Mouse (Mus musculus) megakaryocyte, embryonic 14.5 days (primary cell): ENCODE measurements around the gene Edar. TPM values are rescaled to one million over a fixed set of nuclear protein-coding genes. Genes with fewer than 3 reads are reported as not detected.

Source experiments
- H3K27me3 ChIP-seq: replicated peaks from 2 replicates; pipeline ENCODE3; 2012; ENCODE audit warnings: inconsistent platforms
- H3K36me3 ChIP-seq: replicated peaks from 2 replicates; pipeline ENCODE3; 2012; ENCODE audit warnings: low read length, inconsistent platforms, mixed read lengths
- H3K4me1 ChIP-seq: 2 replicates; pipeline ENCODE4 v1.6.1; 2012; ENCODE audit warnings: inconsistent platforms
- H3K4me3 ChIP-seq: replicated peaks from 2 replicates; pipeline ENCODE3; 2012; ENCODE audit warnings: moderate library complexity, mild to moderate bottlenecking, inconsistent platforms
- H3K9me3 ChIP-seq: 2 replicates; pipeline ENCODE4 v1.6.1; 2012; ENCODE audit warnings: inconsistent platforms
- FLI1 ChIP-seq: IDR thresholded peaks from 2 replicates; pipeline ENCODE4 v1.6.1; 2012; ENCODE audit warnings: low read length, inconsistent platforms, mixed read lengths
- GATA1 ChIP-seq: IDR thresholded peaks from 3 replicates; pipeline ENCODE4 v1.6.1; 2012; ENCODE audit warnings: mixed read lengths, low read length, inconsistent platforms, borderline replicate concordance
- polyA plus RNA-seq: library from polyadenylated mRNA; stranded (reverse); fragments of >175 nt; gene quantifications from 2 replicates; pipeline ENCODE4 v1.2.3, GENCODE M21; 2012; ENCODE audit warnings: low replicate concordance; ENCODE audit not compliant: insufficient read depth

Edar gene
- polyA plus RNA-seq, 1 experiment, result not detected

- Histone ChIP-seq H3K4me1 (peaks cover 8% of the 10 kb centered on the region), H3K4me3 (no peak overlapping the region), H3K36me3 (no peaks in the 10 kb centered on the region), H3K27me3 (peaks cover 19% of the 10 kb centered on the region), H3K9me3 (no peaks in the 10 kb centered on the region)
- no peak for TF ChIP-seq FLI1
- TF ChIP-seq GATA1, result no peak
These were observed 2.0 kb downstream of the Edar start for GRCm38 (mm10) chr10:58673278-58674061.

DNA sequence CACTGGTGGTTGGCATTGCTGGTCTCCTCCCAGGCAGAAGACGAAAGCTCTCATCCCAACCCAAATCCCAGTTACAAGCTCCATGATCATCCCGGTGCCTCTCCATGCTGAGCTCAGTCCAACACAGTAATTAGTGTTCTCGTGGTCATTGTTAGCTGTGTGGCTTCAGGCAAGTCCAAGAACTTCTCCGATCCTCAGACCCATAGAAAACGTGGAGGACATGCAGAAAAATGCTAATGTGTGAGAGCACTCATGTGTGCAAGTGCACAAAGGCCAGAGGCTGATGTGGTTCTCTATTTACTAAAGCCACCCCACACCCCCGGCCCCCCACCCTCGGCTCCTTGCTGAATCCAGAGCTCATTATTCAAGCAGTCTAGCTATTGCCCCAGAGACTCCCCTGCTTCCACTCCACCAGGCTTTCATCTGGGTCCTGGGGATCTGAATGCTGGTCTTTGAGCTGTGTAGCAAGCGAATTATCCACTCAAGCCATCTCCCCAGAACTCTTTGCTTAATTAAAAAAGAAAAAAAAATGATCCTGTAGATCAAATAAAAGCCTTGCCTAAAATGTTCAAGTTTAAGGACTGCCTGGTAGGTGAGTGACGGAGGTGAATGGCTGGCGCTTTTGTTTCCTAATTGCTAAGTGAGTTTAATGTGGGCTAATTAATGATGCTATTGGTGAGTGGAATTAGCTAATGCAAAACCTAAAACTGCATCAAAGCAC is 2.7 kb downstream of the Edar start:
- H3K27me3 ChIP-seq, result peaks cover 19% of the 10 kb centered on the region
- no peaks in the 10 kb centered on the region for H3K9me3 ChIP-seq
- H3K4me1 ChIP-seq, result peaks cover 8% of the 10 kb centered on the region
- H3K4me3 ChIP-seq, result no peak overlapping the region
- H3K36me3 ChIP-seq, result no peaks in the 10 kb centered on the region
- TF ChIP-seq GATA1 (no peak), FLI1 (no peak)

DNA sequence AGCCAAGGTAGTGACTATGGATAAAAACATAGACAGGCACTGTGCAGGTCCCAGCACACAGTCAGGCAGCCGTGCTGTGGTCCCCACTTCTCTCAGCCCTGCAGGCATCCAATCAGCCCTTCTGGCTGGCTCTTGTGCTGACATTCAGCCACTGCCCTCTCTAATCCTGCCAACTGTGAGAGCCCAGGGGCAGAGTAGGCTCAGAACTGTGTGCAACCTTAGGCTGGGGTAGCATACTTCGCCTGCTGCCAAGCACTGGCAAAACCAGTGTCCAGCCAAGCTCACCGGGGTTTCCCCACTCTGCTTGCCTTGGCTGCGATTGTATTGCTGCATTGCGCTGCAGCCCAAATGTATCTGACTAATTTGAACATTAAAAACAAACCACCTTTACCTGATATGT is 11.6 kb downstream of the Edar start:
- TF ChIP-seq GATA1 (no peak), FLI1 (no peak)
- no peak overlapping the region for H3K4me3 ChIP-seq
- no peaks in the 10 kb centered on the region for H3K9me3 ChIP-seq
- H3K36me3 ChIP-seq, result no peaks in the 10 kb centered on the region
- no peaks in the 10 kb centered on the region for H3K27me3 ChIP-seq
- no peaks in the 10 kb centered on the region for H3K4me1 ChIP-seq

- Histone ChIP-seq H3K27me3 (no peaks in the 10 kb centered on the region), H3K9me3 (no peaks in the 10 kb centered on the region), H3K4me1 (no peaks in the 10 kb centered on the region), H3K36me3 (no peaks in the 10 kb centered on the region), H3K4me3 (no peak overlapping the region)
- TF ChIP-seq FLI1 (no peak), GATA1 (no peak)
These were observed 12.0 kb downstream of the Edar start for GRCm38 (mm10) chr10:58663417-58663816.

DNA sequence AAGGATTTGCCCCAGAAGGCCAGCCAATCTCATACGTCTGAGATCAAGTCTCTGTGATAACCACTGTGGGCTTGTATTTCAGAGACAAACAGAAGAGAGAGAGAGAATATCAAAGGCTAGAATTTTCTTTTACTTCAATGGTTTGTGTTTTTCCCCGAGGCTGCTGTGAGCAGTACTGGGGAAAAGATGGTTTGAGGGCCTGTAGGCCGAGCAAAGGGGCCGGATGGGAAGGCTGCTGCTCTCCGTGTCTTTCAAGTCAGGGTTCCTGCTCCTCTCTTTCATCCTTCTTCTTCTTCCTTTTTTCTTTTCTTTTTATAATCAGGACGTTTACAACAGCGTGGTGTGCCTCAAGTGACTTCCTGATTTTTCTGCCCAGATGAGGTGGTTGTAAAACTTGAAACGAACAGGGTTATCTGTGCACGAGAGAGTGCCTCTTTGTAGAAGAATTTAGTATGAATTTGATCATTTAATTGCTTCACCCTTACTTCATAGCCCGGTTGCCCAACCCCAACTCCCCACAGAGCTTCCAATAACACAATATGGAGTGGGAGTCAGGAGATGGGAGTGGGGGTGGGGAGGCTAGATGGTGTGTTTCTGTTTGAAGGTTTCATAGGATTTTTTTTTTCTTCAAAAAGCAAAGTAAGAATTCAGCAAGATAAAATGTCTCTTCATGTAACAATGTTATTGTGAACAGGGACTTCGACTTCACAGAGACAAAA is 16.0 kb downstream of the Edar start:
- no peak overlapping the region for H3K4me3 ChIP-seq
- no peaks in the 10 kb centered on the region for H3K4me1 ChIP-seq
- no peaks in the 10 kb centered on the region for H3K9me3 ChIP-seq
- TF ChIP-seq FLI1 (no peak), GATA1 (no peak)
- H3K27me3 ChIP-seq, result no peaks in the 10 kb centered on the region
- H3K36me3 ChIP-seq, result no peaks in the 10 kb centered on the region

GRCm38 (mm10) chr10:58657731-58658130 is 17.7 kb downstream of the Edar start:
- Histone ChIP-seq H3K4me3 (no peak overlapping the region), H3K36me3 (no peaks in the 10 kb centered on the region), H3K9me3 (peaks cover 5% of the 10 kb centered on the region), H3K4me1 (peaks cover under 1% of the 10 kb centered on the region; the same call in 1 of the 2 replicates), H3K27me3 (peaks cover 6% of the 10 kb centered on the region)
- TF ChIP-seq GATA1 (no peak), FLI1 (no peak)

DNA sequence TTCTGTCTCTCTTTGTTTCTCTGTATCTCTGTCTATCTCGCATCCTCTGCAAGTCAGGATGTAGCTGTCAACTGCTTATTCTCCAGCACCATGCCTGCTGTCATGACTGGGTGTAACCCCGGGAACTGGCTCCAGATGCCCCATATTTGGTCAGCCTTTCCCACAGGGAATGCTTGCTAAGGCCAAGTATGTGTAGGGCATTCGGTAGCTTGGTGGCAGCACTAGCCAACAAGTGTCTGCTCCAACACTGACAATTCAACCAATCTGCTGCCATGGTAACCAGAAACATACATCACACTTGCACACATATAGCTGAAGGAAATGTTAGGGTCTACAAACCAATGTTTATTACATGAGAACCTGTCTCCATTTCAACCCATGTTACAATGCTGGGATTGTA is 21.8 kb downstream of the Edar start:
- peaks cover 13% of the 10 kb centered on the region for H3K9me3 ChIP-seq
- no peak for TF ChIP-seq FLI1
- peaks cover 19% of the 10 kb centered on the region for H3K27me3 ChIP-seq
- no peak overlapping the region for H3K4me3 ChIP-seq
- H3K4me1 ChIP-seq, result peaks cover 7% of the 10 kb centered on the region; the same call in 1 of the 2 replicates
- no peaks in the 10 kb centered on the region for H3K36me3 ChIP-seq

DNA sequence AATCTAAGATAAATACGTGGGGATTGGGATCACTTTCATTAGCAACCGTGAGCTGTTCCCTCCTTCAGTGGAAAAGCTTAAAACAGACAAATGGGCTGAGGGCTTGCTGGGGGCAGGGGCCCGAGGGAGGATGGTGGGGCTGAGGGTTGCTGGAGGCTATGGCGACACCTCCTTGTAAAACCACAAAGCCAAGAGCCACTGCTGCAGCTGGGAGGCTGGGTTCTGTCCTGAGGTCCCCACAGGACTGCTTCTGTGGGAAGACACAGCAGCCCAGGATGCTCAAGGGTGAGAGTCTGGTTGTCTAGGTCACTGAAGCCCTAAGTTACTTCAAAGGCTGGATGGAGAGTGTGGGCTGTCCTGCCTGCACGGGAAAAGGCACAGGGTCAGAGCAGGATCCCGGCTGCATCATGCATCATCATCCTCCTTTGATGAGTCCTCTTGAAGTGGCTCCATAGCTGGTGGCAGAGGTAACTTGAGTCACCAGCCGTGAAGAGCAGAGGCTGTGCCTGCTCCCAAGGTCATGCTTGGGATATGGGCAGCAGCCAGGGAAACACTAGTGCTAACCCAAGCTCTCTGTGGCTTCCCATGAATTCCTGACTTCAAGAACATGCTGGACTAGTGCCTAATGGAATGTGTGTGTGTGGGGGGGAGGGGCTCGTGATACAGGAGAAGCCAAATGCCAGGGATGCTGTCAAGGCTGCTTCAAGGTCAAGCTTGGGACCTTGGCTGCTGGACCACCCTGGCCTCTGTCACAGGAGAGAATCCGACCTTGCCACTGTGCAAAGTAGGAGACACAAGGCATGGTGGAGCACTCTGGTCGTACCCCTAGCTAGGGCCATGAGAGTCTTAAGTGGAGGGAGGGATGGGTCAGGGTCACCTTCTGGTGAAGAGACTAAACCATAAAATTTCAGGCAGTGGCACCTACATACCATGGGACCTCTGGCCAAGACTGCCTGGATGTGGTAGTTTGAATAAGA is 22.7 kb downstream of the Edar start:
- no peak for TF ChIP-seq FLI1
- no peak for TF ChIP-seq GATA1
- no peak overlapping the region for H3K4me3 ChIP-seq
- H3K36me3 ChIP-seq, result no peaks in the 10 kb centered on the region
- peaks cover 19% of the 10 kb centered on the region for H3K27me3 ChIP-seq
- H3K9me3 ChIP-seq, result peaks cover 16% of the 10 kb centered on the region
- H3K4me1 ChIP-seq, result peaks cover 7% of the 10 kb centered on the region; the same call in 1 of the 2 replicates

GRCm38 (mm10) chr10:58652045-58652417 is 23.4 kb downstream of the Edar start:
- TF ChIP-seq GATA1 (no peak), FLI1 (no peak)
- H3K9me3 ChIP-seq, result peaks cover 16% of the 10 kb centered on the region
- H3K36me3 ChIP-seq, result no peaks in the 10 kb centered on the region
- no peak overlapping the region for H3K4me3 ChIP-seq
- H3K27me3 ChIP-seq, result peaks cover 19% of the 10 kb centered on the region
- H3K4me1 ChIP-seq, result peaks cover 7% of the 10 kb centered on the region; the same call in 1 of the 2 replicates
